Mouse (Mus musculus) neural tube, embryonic 15.5 days (tissue): ENCODE measurements around the gene Daam1. TPM values are rescaled to one million over a fixed set of nuclear protein-coding genes. Genes with fewer than 3 reads are reported as not detected.
A peak's percentile ranks its signal among the peaks of the same experiment; 100 is the strongest.

Experiments
- ATAC-seq: fragments of 200-750 bp; cut with Nextera tagmentation; 2 replicates; pipeline ENCODE4 v1.8.0; 2017; ENCODE audit warnings: mild to moderate bottlenecking, moderate TSS enrichment, moderate library complexity; ENCODE audit not compliant: low FRiP score
- H3K27ac ChIP-seq: fragments of 300-500 bp; sonication (generic); replicated peaks from 2 replicates; pipeline ENCODE4 v1.5.1; 2015; ENCODE audit warnings: mild to moderate bottlenecking, inconsistent platforms
- H3K27me3 ChIP-seq: fragments of 300-500 bp; sonication (generic); replicated peaks from 2 replicates; pipeline ENCODE4 v1.6.1; 2015; ENCODE audit warnings: inconsistent platforms
- H3K36me3 ChIP-seq: fragments of 300-500 bp; sonication (generic); 2 replicates; pipeline ENCODE4 v1.6.1; 2015; ENCODE audit warnings: inconsistent platforms
- H3K4me1 ChIP-seq: fragments of 300-500 bp; sonication (generic); 2 replicates; pipeline ENCODE4 v1.6.1; 2015; ENCODE audit warnings: inconsistent platforms
- H3K4me2 ChIP-seq: fragments of 300-500 bp; sonication (generic); 2 replicates; pipeline ENCODE4 v1.6.1; 2015; ENCODE audit warnings: inconsistent platforms, mild to moderate bottlenecking, moderate library complexity
- H3K4me3 ChIP-seq: fragments of 300-500 bp; sonication (generic); replicated peaks from 2 replicates; pipeline ENCODE4 v1.5.1; 2015; ENCODE audit warnings: mild to moderate bottlenecking, inconsistent platforms
- H3K9ac ChIP-seq: fragments of 300-500 bp; sonication (generic); replicated peaks from 2 replicates; pipeline ENCODE4 v1.6.1; 2015; ENCODE audit warnings: mild to moderate bottlenecking, inconsistent platforms
- H3K9me3 ChIP-seq: fragments of 300-500 bp; sonication (generic); replicated peaks from 2 replicates; pipeline ENCODE4 v1.6.1; 2016; ENCODE audit warnings: inconsistent platforms
- WGBS: fragments of 180-500 bp; shearing (Covaris S2); methylation state at CpG from one replicate; pipeline ENCODE4 v1.1.7; 2015; ENCODE audit warnings: mixed read lengths; 5-methylcytosine and 5-hydroxymethylcytosine counted together
- polyA plus RNA-seq: library from polyadenylated mRNA; unstranded; fragments of >200 nt; fragmentation: Nextera tagmentation; extraction: Ambion mirVana; gene quantifications from 2 replicates; pipeline ENCODE4 v1.2.1, GENCODE M21; 2015

The Daam1 gene
- polyA plus RNA-seq, 1 experiment from 2014 or later = 24.1 TPM

GRCm38 (mm10) chr12:71943646-71944045 lies 112.8 kb downstream of the Daam1 start:
- no peak for ATAC-seq
- Histone ChIP-seq H3K4me1 (no peaks in the 10 kb centered on the region), H3K9me3 (no peaks in the 10 kb centered on the region), H3K36me3 (peaks cover 40% of the 10 kb centered on the region), H3K27me3 (no peaks in the 10 kb centered on the region), H3K27ac (no peak overlapping the region), H3K4me3 (no peak overlapping the region), H3K9ac (no peak overlapping the region), H3K4me2 (no peak overlapping the region)
- WGBS = 87% methylated on average over 4 of the region's 4 CpGs

GRCm38 (mm10) chr12:71945844-71946243 lies 115.0 kb downstream of the Daam1 start:
- Histone ChIP-seq H3K4me1 (no peaks in the 10 kb centered on the region), H3K27me3 (no peaks in the 10 kb centered on the region), H3K4me3 (no peak overlapping the region), H3K4me2 (no peak overlapping the region), H3K9me3 (no peaks in the 10 kb centered on the region), H3K36me3 (peaks cover 59% of the 10 kb centered on the region), H3K9ac (no peak overlapping the region), H3K27ac (no peak overlapping the region)
- no peak for ATAC-seq
- WGBS = 84% methylated on average over 7 of the region's 7 CpGs

- WGBS = 75% methylated on average over 8 of the region's 8 CpGs
- Histone ChIP-seq H3K9me3 (no peaks in the 10 kb centered on the region), H3K27me3 (no peaks in the 10 kb centered on the region), H3K27ac (no peak overlapping the region), H3K9ac (no peak overlapping the region), H3K4me3 (no peak overlapping the region), H3K4me1 (no peaks in the 10 kb centered on the region), H3K36me3 (peaks cover 63% of the 10 kb centered on the region), H3K4me2 (no peak overlapping the region)
- peak; percentile 63; the same call in 1 of the 2 replicates for ATAC-seq
Measured at GRCm38 (mm10) chr12:71946448-71946847, 115.6 kb downstream of the Daam1 start.

- no peak overlapping the region for H3K4me3 ChIP-seq
- peaks cover 10% of the 10 kb centered on the region for H3K4me1 ChIP-seq
- WGBS = 94% methylated on average over 6 of the region's 6 CpGs
- no peaks in the 10 kb centered on the region for H3K27me3 ChIP-seq
- ATAC-seq = no peak
- H3K27ac ChIP-seq = no peak overlapping the region
- no peak overlapping the region for H3K9ac ChIP-seq
- H3K4me2 ChIP-seq = no peak overlapping the region
- H3K9me3 ChIP-seq = no peaks in the 10 kb centered on the region
- H3K36me3 ChIP-seq = peaks cover 82% of the 10 kb centered on the region
Measured at GRCm38 (mm10) chr12:71948972-71949371, 118.1 kb downstream of the Daam1 start.

GRCm38 (mm10) chr12:71949606-71950005 lies 118.7 kb downstream of the Daam1 start:
- no peak overlapping the region for H3K4me2 ChIP-seq
- no peaks in the 10 kb centered on the region for H3K9me3 ChIP-seq
- H3K4me3 ChIP-seq = no peak overlapping the region
- peaks cover 12% of the 10 kb centered on the region for H3K4me1 ChIP-seq
- 94% methylated on average over 6 of the region's 6 CpGs for WGBS
- peaks cover 76% of the 10 kb centered on the region for H3K36me3 ChIP-seq
- no peak for ATAC-seq
- no peak overlapping the region for H3K9ac ChIP-seq
- H3K27me3 ChIP-seq = no peaks in the 10 kb centered on the region
- no peak overlapping the region for H3K27ac ChIP-seq

GRCm38 (mm10) chr12:71950095-71950877 lies 119.4 kb downstream of the Daam1 start:
- no peak overlapping the region for H3K9ac ChIP-seq
- no peaks in the 10 kb centered on the region for H3K9me3 ChIP-seq
- peaks cover 75% of the 10 kb centered on the region for H3K36me3 ChIP-seq
- no peak overlapping the region for H3K4me2 ChIP-seq
- no peak for ATAC-seq
- H3K4me1 ChIP-seq = peaks cover 12% of the 10 kb centered on the region
- no peak overlapping the region for H3K27ac ChIP-seq
- WGBS = 86% methylated on average over 13 of the region's 13 CpGs
- no peak overlapping the region for H3K4me3 ChIP-seq
- no peaks in the 10 kb centered on the region for H3K27me3 ChIP-seq

GRCm38 (mm10) chr12:71954180-71954935 lies 123.5 kb downstream of the Daam1 start:
- no peak; the same call in 1 of the 2 replicates for ATAC-seq
- 33% methylated on average over 5 of the region's 5 CpGs for WGBS
- no peaks in the 10 kb centered on the region for H3K27me3 ChIP-seq
- no peak overlapping the region for H3K4me3 ChIP-seq
- 0 out of 2 replicates have a peak overlapping the region, but pooled peaks have one; percentile 7 for H3K27ac ChIP-seq
- no peak overlapping the region for H3K4me2 ChIP-seq
- no peak overlapping the region for H3K9ac ChIP-seq
- no peaks in the 10 kb centered on the region for H3K9me3 ChIP-seq
- peaks cover 12% of the 10 kb centered on the region for H3K4me1 ChIP-seq
- peaks cover 45% of the 10 kb centered on the region for H3K36me3 ChIP-seq

- Histone ChIP-seq H3K4me1 (peaks cover 12% of the 10 kb centered on the region), H3K36me3 (peaks cover 46% of the 10 kb centered on the region), H3K9me3 (no peaks in the 10 kb centered on the region), H3K4me2 (no peak overlapping the region), H3K27ac (no peak overlapping the region), H3K9ac (no peak overlapping the region), H3K27me3 (no peaks in the 10 kb centered on the region), H3K4me3 (no peak overlapping the region)
- ATAC-seq = no peak
- 21% methylated on average over 6 of the region's 6 CpGs for WGBS
Measured at GRCm38 (mm10) chr12:71956980-71957379, 126.1 kb downstream of the Daam1 start.

- H3K4me1 ChIP-seq = peaks cover 12% of the 10 kb centered on the region
- H3K4me2 ChIP-seq = no peak overlapping the region
- peaks cover 45% of the 10 kb centered on the region for H3K36me3 ChIP-seq
- ATAC-seq = no peak
- no peaks in the 10 kb centered on the region for H3K27me3 ChIP-seq
- H3K4me3 ChIP-seq = no peak overlapping the region
- H3K27ac ChIP-seq = no peak overlapping the region
- H3K9me3 ChIP-seq = no peaks in the 10 kb centered on the region
- WGBS = 41% methylated on average over 5 of the region's 5 CpGs
- H3K9ac ChIP-seq = no peak overlapping the region
Measured at GRCm38 (mm10) chr12:71957496-71957895, 126.6 kb downstream of the Daam1 start.

- no peak overlapping the region for H3K27ac ChIP-seq
- peaks cover 35% of the 10 kb centered on the region for H3K36me3 ChIP-seq
- no peak for ATAC-seq
Measured at GRCm38 (mm10) chr12:71959351-71959991, 128.6 kb downstream of the Daam1 start.

GRCm38 (mm10) chr12:71961671-71962070 lies 130.8 kb downstream of the Daam1 start:
- Histone ChIP-seq H3K9ac (no peak overlapping the region), H3K4me2 (no peak overlapping the region), H3K27me3 (no peaks in the 10 kb centered on the region), H3K27ac (no peak overlapping the region), H3K4me3 (no peak overlapping the region), H3K9me3 (no peaks in the 10 kb centered on the region), H3K4me1 (no peaks in the 10 kb centered on the region), H3K36me3 (peaks cover 33% of the 10 kb centered on the region)
- no peak for ATAC-seq
- 83% methylated on average over 3 of the region's 3 CpGs for WGBS

More at GRCm38 (mm10) chr12:71959351-71959991, 128.6 kb downstream of the Daam1 start:
- Histone ChIP-seq H3K4me1 (no peaks in the 10 kb centered on the region), H3K4me3 (no peak overlapping the region), H3K9me3 (no peaks in the 10 kb centered on the region), H3K4me2 (no peak overlapping the region), H3K9ac (no peak overlapping the region), H3K27me3 (no peaks in the 10 kb centered on the region)
- 14% methylated on average over 6 of the region's 6 CpGs for WGBS
